Mouse (Mus musculus): ENCODE results near the gene Osgin1.

Gene Osgin1

DNA sequence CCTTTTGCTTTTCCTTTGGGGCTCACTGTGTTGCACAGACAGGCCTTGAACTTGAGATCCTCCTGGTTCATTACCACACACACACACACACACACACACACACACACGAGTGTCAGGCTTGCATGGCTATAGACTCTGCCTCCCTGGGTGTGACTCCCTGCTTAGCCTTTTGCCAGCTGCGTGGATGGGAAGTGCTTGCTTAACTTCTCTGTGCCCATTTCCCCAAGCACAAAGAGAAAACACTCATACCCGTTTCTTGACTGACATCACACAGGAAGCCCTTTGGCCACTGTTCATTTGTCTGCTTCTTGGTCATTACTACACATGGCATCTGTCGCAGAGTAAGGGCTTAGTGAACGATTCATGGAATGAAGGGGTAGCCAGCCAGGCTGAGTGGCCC is 8.1 kb downstream of the Osgin1 start:
- no peak for DNase-seq (ENCODE audit: low spot score in 2 of 2)

GRCm38 (mm10) chr8:119442970-119443369 is 9.0 kb downstream of the Osgin1 start:
- no peak for DNase-seq (ENCODE audit: low spot score in 2 of 2)

- DNase-seq (ENCODE audit: low spot score in 2 of 2): peak; percentile 86 to 90
Measured at GRCm38 (mm10) chr8:119446211-119446989, 12.5 kb downstream of the Osgin1 start, which contains the start of gene Necab2. Gene Necab2, plus strand, starts transcription at chr8:119446719.

DNA sequence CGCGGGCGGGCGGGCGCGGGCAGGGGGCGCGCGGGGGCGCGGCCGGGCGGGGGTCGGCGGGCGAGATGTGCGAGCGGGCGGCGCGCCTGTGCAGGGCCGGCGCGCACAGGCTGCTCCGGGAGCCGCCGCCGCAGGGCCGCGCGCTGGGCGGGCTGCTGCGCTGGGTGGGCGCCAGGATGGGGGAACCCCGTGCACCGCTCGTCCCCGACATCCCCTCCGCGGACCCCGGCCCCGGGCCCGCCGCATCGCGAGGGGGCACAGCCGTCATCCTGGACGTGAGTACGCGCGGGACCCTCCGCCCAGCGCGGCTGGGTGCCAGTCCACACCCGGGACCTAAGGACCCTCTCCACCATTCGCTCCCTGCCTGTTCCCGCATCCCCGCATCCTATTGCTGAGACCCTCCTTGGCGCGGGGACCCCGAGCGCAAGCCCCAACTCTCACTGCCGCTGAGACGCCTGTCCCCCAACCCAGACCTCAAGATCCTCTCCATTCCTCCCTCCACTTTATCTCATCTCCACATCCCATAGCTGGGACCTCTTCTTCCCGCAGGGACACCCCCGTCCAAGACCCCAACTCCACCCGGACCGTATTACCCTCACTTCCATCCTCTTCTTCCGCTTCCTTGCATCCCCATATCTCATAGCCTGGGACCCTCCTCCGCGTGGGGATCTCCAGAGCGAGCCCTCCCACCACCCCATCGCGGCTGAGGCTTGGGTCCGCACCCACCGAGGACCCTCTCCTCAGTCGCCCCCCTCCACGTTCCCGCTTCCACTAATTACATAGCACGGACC is 13.3 kb downstream of the Osgin1 start:
- no peak for DNase-seq (ENCODE audit: low spot score in 2 of 2)

GRCm38 (mm10) chr8:119447781-119448170 is 13.9 kb downstream of the Osgin1 start:
- no peak for DNase-seq (ENCODE audit: low spot score in 2 of 2)

GRCm38 (mm10) chr8:119449627-119450026 is 15.7 kb downstream of the Osgin1 start:
- no peak for DNase-seq (ENCODE audit: low spot score in 2 of 2)

DNA sequence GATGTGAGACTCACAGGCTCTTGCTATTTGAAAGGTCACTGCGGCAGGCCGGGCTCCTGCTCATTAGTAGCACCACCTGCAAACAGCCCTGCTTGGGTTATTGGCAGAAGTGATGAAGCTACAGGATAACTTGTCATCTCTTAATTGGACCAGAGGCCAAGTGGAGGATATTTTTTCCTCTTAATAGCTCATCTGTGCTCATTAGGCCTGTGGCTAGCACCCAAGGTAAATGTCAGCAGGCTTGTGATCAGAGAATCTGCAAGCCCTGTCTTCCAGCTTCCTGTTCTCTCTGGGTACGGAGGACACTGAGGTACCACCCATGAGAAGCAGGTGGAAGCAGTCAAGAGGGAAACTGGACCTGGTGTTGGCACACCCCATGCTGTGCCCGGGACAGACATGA is 17.2 kb downstream of the Osgin1 start:
- no peak for DNase-seq (ENCODE audit: low spot score in 2 of 2)

- no peak for DNase-seq (ENCODE audit: low spot score in 2 of 2)
Measured at GRCm38 (mm10) chr8:119452919-119453318, 19.0 kb downstream of the Osgin1 start.

DNA sequence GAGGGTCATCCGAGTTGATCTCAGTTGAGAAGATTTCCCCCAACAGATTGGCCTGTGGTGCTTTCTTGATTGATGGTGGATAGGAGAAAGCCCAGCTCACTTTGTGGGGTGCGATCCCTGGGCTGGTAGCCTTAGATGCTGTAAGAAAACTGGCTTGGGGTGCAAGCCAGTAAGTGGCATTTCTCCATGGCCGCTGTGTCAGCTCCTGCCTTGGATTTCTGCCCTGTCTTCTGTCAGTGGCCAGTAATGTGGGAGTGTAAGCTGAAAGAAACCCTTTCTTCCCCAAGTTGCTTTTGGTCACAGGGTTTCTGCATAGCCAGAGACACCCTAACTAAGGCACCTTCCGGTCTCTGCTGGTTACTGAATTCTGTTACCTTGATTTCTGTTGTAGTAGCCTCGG is 22.1 kb downstream of the Osgin1 start:
- DNase-seq (ENCODE audit: low spot score in 2 of 2): no peak

DNA sequence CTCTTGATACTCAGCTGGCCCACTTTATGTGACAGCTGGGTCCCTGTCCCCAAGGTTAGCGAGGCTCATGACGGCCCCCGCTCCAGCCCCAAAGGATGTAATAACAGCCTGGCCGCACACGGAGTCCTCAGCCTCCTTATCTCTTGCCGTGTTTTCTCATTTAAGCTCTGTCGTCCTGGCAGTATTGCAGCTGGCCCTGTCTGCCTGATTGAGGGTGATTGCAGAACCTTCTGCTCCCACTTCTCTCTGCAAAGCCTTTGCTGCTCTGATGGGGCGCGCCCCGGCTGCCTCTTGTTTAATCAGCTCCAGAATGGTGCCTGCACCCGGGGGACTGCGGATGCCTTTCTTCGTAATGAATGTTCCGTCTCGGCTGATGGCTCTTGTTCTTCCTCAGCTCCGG is 25.8 kb downstream of the Osgin1 start:
- no peak for DNase-seq (ENCODE audit: low spot score in 2 of 2)

GRCm38 (mm10) chr8:119461356-119461755 is 27.4 kb downstream of the Osgin1 start:
- no peak for DNase-seq (ENCODE audit: low spot score in 2 of 2)

DNA sequence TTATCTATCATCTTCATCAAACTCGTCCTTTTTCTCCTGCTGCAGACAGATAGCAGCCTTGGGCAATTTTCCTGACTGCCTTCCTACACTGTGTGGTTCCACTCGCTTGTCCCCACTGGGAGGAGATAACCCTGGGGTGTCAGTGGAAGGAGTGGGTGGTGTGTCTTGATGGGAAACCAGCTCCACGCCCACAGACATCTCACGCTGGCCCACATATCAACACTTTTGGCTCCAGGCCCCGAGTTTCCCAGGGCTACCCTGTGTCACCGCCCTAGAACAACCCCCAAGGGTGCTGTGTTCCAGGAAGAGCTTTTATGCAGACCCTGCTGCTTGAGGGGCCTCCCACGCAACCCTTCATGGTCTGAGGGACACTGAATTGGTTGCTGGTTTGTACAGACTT is 29.8 kb downstream of the Osgin1 start:
- no peak for DNase-seq (ENCODE audit: low spot score in 2 of 2)

DNA sequence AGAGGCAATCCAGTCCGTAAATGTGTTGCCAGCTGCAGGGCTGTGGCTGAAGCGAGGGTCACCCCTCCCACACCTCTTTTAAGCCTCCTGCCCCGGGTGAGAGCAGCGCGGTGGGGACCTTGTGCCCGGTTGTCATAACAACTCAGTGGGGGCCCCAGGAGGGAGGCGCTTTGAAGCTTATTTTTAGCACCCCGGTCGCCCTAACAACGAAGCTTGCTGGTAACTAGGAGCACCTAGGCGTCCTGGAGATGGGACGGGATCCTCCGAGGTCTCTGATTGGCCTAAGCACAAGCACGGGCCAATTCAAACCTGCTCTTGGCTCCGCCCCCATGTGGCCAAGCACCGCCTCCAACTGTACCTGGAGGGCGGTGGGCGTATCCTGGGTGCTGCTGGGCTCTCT is 32.2 kb downstream of the Osgin1 start:
- DNase-seq (ENCODE audit: low spot score in 2 of 2): peak; percentile 28 to 45

GRCm38 (mm10) chr8:119466794-119467193 is 32.9 kb downstream of the Osgin1 start:
- no peak for DNase-seq (ENCODE audit: low spot score in 2 of 2)

- DNase-seq (ENCODE audit: low spot score in 2 of 2): no peak
Measured at GRCm38 (mm10) chr8:119468091-119468490, 34.2 kb downstream of the Osgin1 start.

- no peak for DNase-seq (ENCODE audit: low spot score in 2 of 2)
Measured at GRCm38 (mm10) chr8:119478684-119479083, 44.8 kb downstream of the Osgin1 start.

- DNase-seq (ENCODE audit: low spot score in 2 of 2): no peak
Measured at GRCm38 (mm10) chr8:119484145-119484896, 50.4 kb downstream of the Osgin1 start.

- no peak for DNase-seq (ENCODE audit: low spot score in 2 of 2)
Measured at GRCm38 (mm10) chr8:119487093-119487492, 53.2 kb downstream of the Osgin1 start.
